Mouse (Mus musculus) inflammation-experienced regulatory T-cells, adult 16 weeks (primary cell): ENCODE data around the gene Sp2. TPM values are rescaled to one million over a fixed set of nuclear protein-coding genes. Genes with fewer than 3 reads are reported as not detected.

ENCODE experiments used
- polyA plus RNA-seq: library from polyadenylated mRNA; unstranded; fragments of 100-300 nt; shearing (Covaris generic); gene quantifications from one replicate; pipeline ENCODE4 v1.2.1, GENCODE M21; 2017

Gene Sp2
- polyA plus RNA-seq, result 71.0 TPM

GRCm38 (mm10) chr11:96982859-96983258 is at the start of gene Sp2:
Gene Sp2, minus strand, starts transcription at chr11:96982959.

GRCm38 (mm10) chr11:97029686-97030417 is 47.1 kb upstream of the Sp2 start, which contains the start of gene Scrn2:
Gene Scrn2, plus strand, starts transcription at chr11:97029938.

GRCm38 (mm10) chr11:97013121-97013670 is 30.4 kb upstream of the Sp2 start, which contains the start of gene Sp6:
Gene Sp6, plus strand, starts transcription at chr11:97013394.

GRCm38 (mm10) chr11:96943746-96944304 is 38.9 kb downstream of the Sp2 start, which contains the start of gene Pnpo:
Gene Pnpo, minus strand, starts transcription at chr11:96943986.

GRCm38 (mm10) chr11:96928088-96928487 is 54.7 kb downstream of the Sp2 start, which contains the start of gene Prr15l:
Gene Prr15l, plus strand, starts transcription at chr11:96928104.

GRCm38 (mm10) chr11:96916044-96916884 is 66.5 kb downstream of the Sp2 start, which contains the start of gene Cdk5rap3:
Gene Cdk5rap3, minus strand, starts transcription at chr11:96916496.

Other genes with a start within 250 kb of the Sp2 start
- gene Snx11, start 205.4 kb downstream of the Sp2 start, polyA plus RNA-seq, result 42.5 TPM
- 37.5 TPM for gene Cbx1, start 193.8 kb downstream of the Sp2 start, polyA plus RNA-seq
- gene Nfe2l1, start 153.0 kb downstream of the Sp2 start, polyA plus RNA-seq, result 69.5 TPM
- not detected for gene Copz2, start 133.1 kb downstream of the Sp2 start, polyA plus RNA-seq
- gene Cdk5rap3, start 66.5 kb downstream of the Sp2 start, polyA plus RNA-seq, result 107 TPM
- gene Prr15l, start 54.9 kb downstream of the Sp2 start, polyA plus RNA-seq, result 0.23 TPM
- gene Pnpo, start 39.0 kb downstream of the Sp2 start, polyA plus RNA-seq, result 44.9 TPM
- 10.6 TPM for gene Sp6, start 30.4 kb upstream of the Sp2 start, polyA plus RNA-seq
- gene Scrn2, start 47.0 kb upstream of the Sp2 start, polyA plus RNA-seq, result 17.7 TPM
- gene Lrrc46, start 58.4 kb upstream of the Sp2 start, polyA plus RNA-seq, result not detected
- gene Mrpl10, start 58.6 kb upstream of the Sp2 start, polyA plus RNA-seq, result 82.0 TPM
- gene Osbpl7, start 67.7 kb upstream of the Sp2 start, polyA plus RNA-seq, result 33.8 TPM
- gene Tbx21, start 132.4 kb upstream of the Sp2 start, polyA plus RNA-seq, result 10.0 TPM
- gene Tbkbp1, start 168.5 kb upstream of the Sp2 start, polyA plus RNA-seq, result not detected
- 31.9 TPM for gene Kpnb1, start 204.9 kb upstream of the Sp2 start, polyA plus RNA-seq